Mouse (Mus musculus) ES-E14 (cell line): Measurements from ENCODE around the gene D930007J09Rik.

Source experiments
- HCFC1 ChIP-seq: IDR thresholded peaks from 2 replicates; pipeline ENCODE4 v1.6.1; 2012; ENCODE audit warnings: low read length, inconsistent platforms, borderline replicate concordance; ENCODE audit not compliant: insufficient read depth
- MAFK ChIP-seq: IDR thresholded peaks from 2 replicates; pipeline ENCODE4 v1.6.1; 2014; ENCODE audit warnings: mild to moderate bottlenecking, low read depth, low read length, inconsistent platforms; ENCODE audit not compliant: insufficient read depth
- ZNF384 ChIP-seq: IDR thresholded peaks from 2 replicates; pipeline ENCODE4 v1.6.1; 2012; ENCODE audit warnings: low read depth, low read length, inconsistent platforms

- no peak for TF ChIP-seq ZNF384
- TF ChIP-seq MAFK, result no peak
- no peak for TF ChIP-seq HCFC1
Observed at GRCm38 (mm10) chr13:32795166-32795565, 7.5 kb downstream of the D930007J09Rik start.
